Mouse (Mus musculus) neutrophil, adult 59 days (primary cell): ENCODE measurements around the gene Gm45808. TPM values are rescaled to one million over a fixed set of nuclear protein-coding genes. Genes with fewer than 3 reads are reported as not detected.

ENCODE experiments used
- total RNA-seq, 2 experiments: library from RNA; stranded (reverse); gene quantifications; 1 replicate in 1 of 2; 2 replicates in 1 of 2; pipeline ENCODE4 v1.2.4; 2023

Gene Gm45808
- 1 to 10 TPM in 1 of 2 experiments, under 1 TPM in 1; 0.80 to 1.9 TPM for total RNA-seq

GRCm38 (mm10) chr7:45486761-45487415 is at the start of gene Gm45808:
TSS of gene Gm45808 (minus strand) at chr7:45486811.

GRCm38 (mm10) chr7:45525809-45526473 is 39.3 kb upstream of the Gm45808 start, which contains the start of the genes Ppp1r15a and Plekha4:
TSS of gene Ppp1r15a (minus strand) at chr7:45526268.
TSS of gene Plekha4 (plus strand) at chr7:45526330.

GRCm38 (mm10) chr7:45509912-45510787 is 23.5 kb upstream of the Gm45808 start, which contains the start of gene Nucb1:
TSS of gene Nucb1 (minus strand) at chr7:45510406.

GRCm38 (mm10) chr7:45488293-45489204 is 1.9 kb upstream of the Gm45808 start, which contains the start of gene Dhdh:
TSS of gene Dhdh (minus strand) at chr7:45488805.

GRCm38 (mm10) chr7:45481374-45481927 is 5.2 kb downstream of the Gm45808 start, which contains the start of gene Tulp2:
TSS of gene Tulp2 (plus strand) at chr7:45481877.

GRCm38 (mm10) chr7:45466283-45467089 is 20.1 kb downstream of the Gm45808 start, which contains the start of gene Bax:
TSS of gene Bax (minus strand) at chr7:45466898.

GRCm38 (mm10) chr7:45459564-45460140 is 27.0 kb downstream of the Gm45808 start, which contains the start of gene Ftl1:
TSS of gene Ftl1 (minus strand) at chr7:45459884.

GRCm38 (mm10) chr7:45437521-45438276 is 48.9 kb downstream of the Gm45808 start, which contains the start of gene Ruvbl2:
TSS of gene Ruvbl2 (minus strand) at chr7:45438096.

GRCm38 (mm10) chr7:45434203-45435015 is 52.2 kb downstream of the Gm45808 start, which contains the start of gene Gys1:
TSS of gene Gys1 (plus strand) at chr7:45434844.

GRCm38 (mm10) chr7:45420615-45420919 is 66.0 kb downstream of the Gm45808 start, which contains the start of gene Lhb:
TSS of gene Lhb (plus strand) at chr7:45420820.

Other genes starting within 250 kb of the Gm45808 start
- gene Cd37, start 247.7 kb downstream of the Gm45808 start, total RNA-seq: 100 to 1,000 TPM; 351 to 377 TPM
- gene Slc6a16, start 245.7 kb downstream of the Gm45808 start, total RNA-seq: under 1 TPM; 0.31 to 0.78 TPM
- gene Slc6a21, start 209.3 kb downstream of the Gm45808 start, total RNA-seq: under 1 TPM in 1 of 2 experiments, not detected in 1; 0.33 TPM
- gene Trpm4, start 153.0 kb downstream of the Gm45808 start, total RNA-seq: 1 to 10 TPM; 3.5 to 4.6 TPM
- not detected for gene Hrc, start 151.5 kb downstream of the Gm45808 start, total RNA-seq
- not detected for gene Ppfia3, start 119.8 kb downstream of the Gm45808 start, total RNA-seq
- not detected for gene Lin7b, start 116.2 kb downstream of the Gm45808 start, total RNA-seq
- 100 to 1,000 TPM; 286 to 302 TPM for gene Snrnp70, start 91.1 kb downstream of the Gm45808 start, total RNA-seq
- gene Kcna7, start 81.2 kb downstream of the Gm45808 start, total RNA-seq: not detected
- gene Ntf5, start 73.1 kb downstream of the Gm45808 start, total RNA-seq: not detected
- gene Lhb, start 66.0 kb downstream of the Gm45808 start, total RNA-seq: not detected
- gene Gys1, start 52.0 kb downstream of the Gm45808 start, total RNA-seq: 10 to 100 TPM; 49.3 to 67.0 TPM
- gene Ruvbl2, start 48.7 kb downstream of the Gm45808 start, total RNA-seq: 10 to 100 TPM; 31.3 to 32.1 TPM
- gene Ftl1, start 26.9 kb downstream of the Gm45808 start, total RNA-seq: 1,000 to 10,000 TPM; 1,155 to 1,244 TPM
- 10 to 100 TPM; 42.2 to 50.4 TPM for gene Bax, start 19.9 kb downstream of the Gm45808 start, total RNA-seq
- not detected for gene Tulp2, start 4.9 kb downstream of the Gm45808 start, total RNA-seq
- 1 to 10 TPM; 6.0 to 7.5 TPM for gene Dhdh, start 2.0 kb upstream of the Gm45808 start, total RNA-seq
- 100 to 1,000 TPM; 103 to 126 TPM for gene Nucb1, start 23.6 kb upstream of the Gm45808 start, total RNA-seq
- gene Ppp1r15a, start 39.5 kb upstream of the Gm45808 start, total RNA-seq: 100 to 1,000 TPM; 173 to 218 TPM
- not detected for gene Plekha4, start 39.5 kb upstream of the Gm45808 start, total RNA-seq
- not detected for gene Hsd17b14, start 68.1 kb upstream of the Gm45808 start, total RNA-seq
- 10 to 100 TPM; 32.2 to 35.8 TPM for gene Bcat2, start 83.3 kb upstream of the Gm45808 start, total RNA-seq
- gene Fgf21, start 128.7 kb upstream of the Gm45808 start, total RNA-seq: not detected
- gene Fut1, start 130.5 kb upstream of the Gm45808 start, total RNA-seq: 1 to 10 TPM in 1 of 2 experiments, not detected in 1; 1.2 TPM
- under 1 TPM in 1 of 2 experiments, not detected in 1; 0.47 TPM for gene Izumo1, start 135.0 kb upstream of the Gm45808 start, total RNA-seq
- gene Rasip1, start 140.7 kb upstream of the Gm45808 start, total RNA-seq: 1 to 10 TPM; 2.6 to 2.7 TPM
- gene Mamstr, start 153.2 kb upstream of the Gm45808 start, total RNA-seq: under 1 TPM; 0.07 to 0.11 TPM
- gene Fut2, start 179.6 kb upstream of the Gm45808 start, total RNA-seq: not detected
- not detected for gene Ntn5, start 197.2 kb upstream of the Gm45808 start, total RNA-seq
- under 1 TPM in 1 of 2 experiments, not detected in 1; 0.18 TPM for gene Sec1, start 207.6 kb upstream of the Gm45808 start, total RNA-seq
- gene Car11, start 213.0 kb upstream of the Gm45808 start, total RNA-seq: not detected
- 1 to 10 TPM; 7.5 to 9.2 TPM for gene Dbp, start 218.3 kb upstream of the Gm45808 start, total RNA-seq
- gene Rpl18, start 228.6 kb upstream of the Gm45808 start, total RNA-seq: 100 to 1,000 TPM; 750 to 815 TPM
- 10 to 100 TPM; 52.8 to 54.1 TPM for gene Sphk2, start 231.2 kb upstream of the Gm45808 start, total RNA-seq
- under 1 TPM; 0.13 to 0.36 TPM for gene Fam83e, start 234.4 kb upstream of the Gm45808 start, total RNA-seq
- gene Spaca4, start 239.0 kb upstream of the Gm45808 start, total RNA-seq: not detected